Mouse (Mus musculus) lung, postnatal 0 days (tissue): ENCODE results near the gene Olfr67. TPM values are rescaled to one million over a fixed set of nuclear protein-coding genes. Genes with fewer than 3 reads are reported as not detected.
"Not testable (repeated sequence)": the region's sequence is repeated elsewhere in the genome, so short reads cannot be mapped to it uniquely, and the experiment has no call there.

Experiments
- ATAC-seq: fragments of 200-750 bp; cut with Nextera tagmentation; 2 replicates; pipeline ENCODE4 v1.8.0; 2017; ENCODE audit warnings: moderate library complexity
- DNase-seq: peaks from one replicate; pipeline ENCODE4 v3.0.0-alpha.2; 2016; ENCODE audit warnings: low spot score
- H3K27ac ChIP-seq: fragments of 300-500 bp; sonication (generic); 2 replicates; pipeline ENCODE4 v1.5.1; 2014; ENCODE audit warnings: antibody characterized with exemption, mild to moderate bottlenecking, low read length, mixed read lengths
- H3K27me3 ChIP-seq: fragments of 300-500 bp; sonication (generic); replicated peaks from 2 replicates; pipeline ENCODE4 v1.6.1; 2014; ENCODE audit warnings: low read length, mixed read lengths; ENCODE audit not compliant: insufficient read depth
- H3K36me3 ChIP-seq: fragments of 300-500 bp; sonication (generic); 2 replicates; pipeline ENCODE4 v1.6.1; 2014; ENCODE audit warnings: low read length, mixed read lengths; ENCODE audit not compliant: insufficient read depth
- H3K4me1 ChIP-seq: fragments of 300-500 bp; sonication (generic); 2 replicates; pipeline ENCODE4 v1.6.1; 2014; ENCODE audit warnings: antibody characterized with exemption, low read depth, low read length, mixed read lengths; ENCODE audit not compliant: insufficient read depth
- H3K4me2 ChIP-seq: fragments of 300-500 bp; sonication (generic); replicated peaks from 2 replicates; pipeline ENCODE4 v1.6.1; 2014; ENCODE audit warnings: low read depth, mild to moderate bottlenecking, low read length, moderate library complexity, mixed read lengths
- H3K4me3 ChIP-seq: fragments of 300-500 bp; sonication (generic); 2 replicates; pipeline ENCODE4 v1.5.1; 2014; ENCODE audit warnings: low read depth, low read length
- H3K9ac ChIP-seq: fragments of 300-500 bp; sonication (generic); replicated peaks from 2 replicates; pipeline ENCODE4 v1.6.1; 2014; ENCODE audit warnings: low read depth, mild to moderate bottlenecking
- H3K9me3 ChIP-seq: fragments of 300-500 bp; sonication (generic); 2 replicates; pipeline ENCODE4 v1.6.1; 2016; ENCODE audit warnings: low read length, mixed read lengths
- CTCF ChIP-seq: IDR thresholded peaks from 2 replicates; pipeline ENCODE4 v1.5.1; 2016; ENCODE audit warnings: antibody characterized with exemption, mild to moderate bottlenecking
- EP300 ChIP-seq: IDR thresholded peaks from 2 replicates; pipeline ENCODE4 v1.6.1; 2016; ENCODE audit warnings: antibody characterized with exemption, mild to moderate bottlenecking, control low read depth
- WGBS: fragments of 180-500 bp; shearing (Covaris S2); extraction: QIAGEN DNeasy Blood & Tissue Kit; methylation state at CpG from one replicate; pipeline ENCODE4 v1.1.7; 2014; 5-methylcytosine and 5-hydroxymethylcytosine counted together
- polyA plus RNA-seq: library from polyadenylated mRNA; unstranded; fragments of >200 nt; fragmentation: Nextera tagmentation; extraction: Ambion mirVana; gene quantifications from 2 replicates; pipeline ENCODE4 v1.2.1, GENCODE M21; 2015

Gene Olfr67
- polyA plus RNA-seq, 1 experiment from 2014 or later = not detected

- no peak within 1 kb of the TSS for H3K4me3 ChIP-seq
- H3K27me3 ChIP-seq = no peaks in the 10 kb centered on the region
- WGBS = 64% methylated on average over 3 of the region's 3 CpGs
- no peaks in the 10 kb centered on the region for H3K4me1 ChIP-seq
- ATAC-seq (no peak), DNase-seq (no peak)
- H3K9ac ChIP-seq = no peak within 1 kb of the TSS
- H3K36me3 ChIP-seq = no peaks in the 10 kb centered on the region
- no peaks in the 10 kb centered on the region for H3K9me3 ChIP-seq
- TF ChIP-seq CTCF (no peak), EP300 (no peak)
- H3K4me2 ChIP-seq = no peak within 1 kb of the TSS
- H3K27ac ChIP-seq = no peak within 1 kb of the TSS
Observed at GRCm38 (mm10) chr7:103779598-103779997, 12.0 kb downstream of the Olfr67 start, which contains the start of gene Olfr68. TSS of gene Olfr68 (minus strand) at chr7:103779698.

DNA sequence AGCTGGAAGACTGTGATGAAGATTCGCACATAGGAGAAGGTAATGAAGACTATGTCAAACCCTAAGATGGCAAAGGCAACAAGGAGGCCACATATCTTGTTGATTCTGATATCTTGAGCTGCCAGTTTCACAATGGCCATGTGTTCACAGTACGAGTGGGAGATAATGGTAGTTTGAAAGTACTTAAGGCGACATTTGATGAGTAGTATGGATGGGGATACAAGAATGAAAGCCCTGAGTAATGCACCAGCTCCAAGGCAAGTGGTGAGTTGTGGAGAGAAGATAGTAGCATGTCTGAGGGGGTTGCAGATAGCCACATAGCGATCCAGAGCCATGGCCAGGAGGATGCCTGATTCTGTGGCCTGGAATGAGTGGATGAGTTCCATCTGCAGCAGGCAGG is 14.0 kb downstream of the Olfr67 start:
- H3K9me3 ChIP-seq, H3K4me3 ChIP-seq, H3K27ac ChIP-seq, H3K27me3 ChIP-seq, H3K9ac ChIP-seq, H3K36me3 ChIP-seq, H3K4me2 ChIP-seq, DNase-seq, H3K4me1 ChIP-seq, ATAC-seq: not testable (repeated sequence)
- 74% methylated on average over 4 of the region's 4 CpGs for WGBS

DNA sequence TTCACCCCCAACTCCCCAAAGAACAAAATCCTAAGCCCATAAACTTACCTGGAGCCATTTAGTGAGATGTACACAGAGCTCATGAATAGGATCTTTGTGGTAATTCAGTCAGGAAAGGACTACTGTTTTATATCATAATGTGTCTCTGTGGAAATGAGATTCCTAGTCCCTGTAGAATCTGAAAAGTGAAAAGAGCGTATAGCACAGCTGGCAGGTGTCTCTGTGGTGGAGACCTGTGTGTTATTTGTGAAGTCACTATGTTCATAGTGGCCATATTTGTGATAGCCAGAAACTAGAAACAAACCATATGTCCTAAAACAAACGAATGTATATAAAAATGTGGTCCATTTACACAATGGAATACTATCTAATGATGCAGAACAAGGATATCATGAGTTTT is 20.1 kb downstream of the Olfr67 start, which contains the start of gene Olfr69:
TSS of gene Olfr69 (minus strand) at position 101 of the 400 bp plus-strand sequence.
- WGBS = 57% methylated on average over 2 of the region's 2 CpGs
- Histone ChIP-seq H3K9ac (no peak within 1 kb of the TSS), H3K27me3 (no peaks in the 10 kb centered on the region), H3K27ac (no peak within 1 kb of the TSS), H3K9me3 (no peaks in the 10 kb centered on the region), H3K4me3 (no peak within 1 kb of the TSS), H3K36me3 (no peaks in the 10 kb centered on the region), H3K4me2 (no peak within 1 kb of the TSS), H3K4me1 (no peaks in the 10 kb centered on the region)
- TF ChIP-seq CTCF = no peak
- no peak for TF ChIP-seq EP300
- no peak for ATAC-seq
- DNase-seq = no peak

DNA sequence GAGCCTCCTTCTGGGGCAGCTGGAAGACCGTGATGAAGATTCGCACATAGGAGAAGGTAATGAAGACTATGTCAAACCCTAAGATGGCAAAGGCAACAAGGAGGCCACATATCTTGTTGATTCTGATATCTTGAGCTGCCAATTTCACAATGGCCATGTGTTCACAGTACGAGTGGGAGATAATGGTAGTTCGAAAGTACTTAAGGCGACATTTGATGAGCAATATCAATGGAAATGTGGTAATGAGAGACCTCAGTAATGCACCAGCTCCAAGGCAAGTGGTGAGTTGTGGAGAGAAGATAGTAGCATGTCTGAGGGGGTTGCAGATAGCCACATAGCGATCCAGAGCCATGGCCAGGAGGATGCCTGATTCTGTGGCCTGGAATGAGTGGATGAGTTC is 23.9 kb downstream of the Olfr67 start:
- H3K27me3 ChIP-seq, H3K4me1 ChIP-seq, H3K36me3 ChIP-seq, H3K27ac ChIP-seq, H3K4me3 ChIP-seq, H3K4me2 ChIP-seq, H3K9ac ChIP-seq, DNase-seq, ATAC-seq, H3K9me3 ChIP-seq: not testable (repeated sequence)
- 84% methylated on average over 6 of the region's 6 CpGs for WGBS

DNA sequence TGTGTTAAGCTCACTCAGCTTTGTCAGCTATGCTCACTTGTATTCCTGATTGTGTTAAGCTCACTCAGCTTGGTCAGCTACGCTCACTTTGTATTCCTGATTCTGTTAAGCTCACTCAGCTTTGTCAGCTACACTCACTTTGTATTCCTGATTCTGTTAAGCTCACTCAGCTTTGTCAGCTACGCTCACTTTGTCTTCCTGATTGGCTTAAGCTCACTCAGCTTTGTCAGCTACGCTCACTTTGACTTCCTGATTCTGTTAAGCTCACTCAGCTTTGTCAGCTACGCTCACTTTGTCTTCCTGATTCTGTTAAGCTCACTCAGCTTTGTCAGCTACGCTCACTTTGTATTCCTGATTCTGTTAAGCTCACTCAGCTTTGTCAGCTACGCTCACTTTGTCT is 29.4 kb downstream of the Olfr67 start:
- H3K9me3 ChIP-seq, H3K36me3 ChIP-seq, H3K4me2 ChIP-seq, H3K4me1 ChIP-seq, H3K27ac ChIP-seq, H3K27me3 ChIP-seq, ATAC-seq, DNase-seq, H3K9ac ChIP-seq, H3K4me3 ChIP-seq: not testable (repeated sequence)
- WGBS = 61% methylated on average over 6 of the region's 6 CpGs

- ATAC-seq (no peak), DNase-seq (no peak)
- Histone ChIP-seq H3K4me3 (no peak within 1 kb of the TSS), H3K4me2 (no peak within 1 kb of the TSS), H3K4me1 (no peaks in the 10 kb centered on the region), H3K9me3 (no peaks in the 10 kb centered on the region), H3K27me3 (no peaks in the 10 kb centered on the region), H3K9ac (no peak within 1 kb of the TSS), H3K36me3 (no peaks in the 10 kb centered on the region), H3K27ac (no peak within 1 kb of the TSS)
- WGBS = 39% methylated on average over 2 of the region's 2 CpGs
- TF ChIP-seq CTCF (no peak), EP300 (no peak)
Observed at GRCm38 (mm10) chr7:103757233-103757632, 34.4 kb downstream of the Olfr67 start, which contains the start of gene Olfr630. TSS of gene Olfr630 (minus strand) at chr7:103757333.

DNA sequence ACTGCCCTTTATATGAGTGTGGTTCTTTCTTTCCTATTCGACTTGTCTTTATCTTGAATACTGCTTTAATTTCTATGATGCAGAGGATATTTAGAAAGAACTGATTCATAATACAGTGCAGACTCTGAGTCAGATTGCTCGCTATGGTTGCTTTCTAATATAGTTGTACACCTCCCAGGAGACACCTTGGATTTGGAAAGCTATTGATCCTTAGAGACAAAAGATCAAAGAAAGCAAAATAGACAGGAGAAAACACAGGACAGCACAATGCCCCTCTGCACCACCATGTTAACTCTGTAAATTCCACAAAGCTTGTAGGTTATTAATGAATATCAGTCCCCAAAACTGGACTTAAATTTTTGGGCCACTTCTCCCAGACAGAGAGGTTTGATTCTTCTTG is 46.8 kb downstream of the Olfr67 start, which contains the start of gene Olfr629:
TSS of gene Olfr629 (minus strand) at position 101 of the 400 bp plus-strand sequence.
- no peaks in the 10 kb centered on the region for H3K4me1 ChIP-seq
- no peaks in the 10 kb centered on the region for H3K27me3 ChIP-seq
- no peak for TF ChIP-seq EP300
- TF ChIP-seq CTCF = no peak
- H3K27ac ChIP-seq = no peak within 1 kb of the TSS
- no peak within 1 kb of the TSS for H3K4me2 ChIP-seq
- ATAC-seq = no peak
- no peak within 1 kb of the TSS for H3K4me3 ChIP-seq
- no peak within 1 kb of the TSS for H3K9ac ChIP-seq
- H3K36me3 ChIP-seq = no peaks in the 10 kb centered on the region
- DNase-seq = no peak
- WGBS = 70% methylated on average over 2 of the region's 2 CpGs
- no peaks in the 10 kb centered on the region for H3K9me3 ChIP-seq

Other genes with a start within 250 kb of the Olfr67 start
- gene Olfr612, start 249.1 kb downstream of the Olfr67 start, polyA plus RNA-seq = not detected in 2 replicates
- gene Olfr613, start 243.7 kb downstream of the Olfr67 start, polyA plus RNA-seq = not detected in 2 replicates
- not detected in 2 replicates for gene Olfr615, start 235.7 kb downstream of the Olfr67 start, polyA plus RNA-seq
- gene Olfr616, start 222.7 kb downstream of the Olfr67 start, polyA plus RNA-seq = not detected in 2 replicates
- gene Olfr617, start 218.8 kb downstream of the Olfr67 start, polyA plus RNA-seq = not detected in 2 replicates
- not detected in 2 replicates for gene Olfr618, start 201.7 kb downstream of the Olfr67 start, polyA plus RNA-seq
- not detected in 2 replicates for gene Olfr619, start 191.2 kb downstream of the Olfr67 start, polyA plus RNA-seq
- not detected in 2 replicates for gene Olfr620, start 179.3 kb downstream of the Olfr67 start, polyA plus RNA-seq
- not detected in 2 replicates for gene Olfr622, start 149.1 kb downstream of the Olfr67 start, polyA plus RNA-seq
- not detected in 2 replicates for gene Olfr623, start 128.1 kb downstream of the Olfr67 start, polyA plus RNA-seq
- 0.02 and 0.05 TPM in 2 replicates for gene Olfr624, start 120.6 kb downstream of the Olfr67 start, polyA plus RNA-seq
- not detected in 2 replicates for gene Olfr625-ps1, start 109.1 kb downstream of the Olfr67 start, polyA plus RNA-seq
- gene Olfr243, start 77.2 kb downstream of the Olfr67 start, polyA plus RNA-seq = not detected in 2 replicates
- not detected in 2 replicates for gene Olfr628, start 61.4 kb downstream of the Olfr67 start, polyA plus RNA-seq
- not detected in 2 replicates for gene Olfr629, start 46.9 kb downstream of the Olfr67 start, polyA plus RNA-seq
- not detected in 2 replicates for gene Olfr630, start 34.5 kb downstream of the Olfr67 start, polyA plus RNA-seq
- 0.05 TPM in 1 of 2 replicates, not detected in the other for gene Olfr69, start 20.2 kb downstream of the Olfr67 start, polyA plus RNA-seq
- gene Olfr68, start 12.1 kb downstream of the Olfr67 start, polyA plus RNA-seq = not detected in 2 replicates
- 4,793 and 5,487 TPM in 2 replicates for gene Hbb-bt, start 22.2 kb upstream of the Olfr67 start, polyA plus RNA-seq
- 19,829 and 23,579 TPM in 2 replicates for gene Hbb-bs, start 36.3 kb upstream of the Olfr67 start, polyA plus RNA-seq
- not detected in 2 replicates for gene Hbb-bh2, start 48.7 kb upstream of the Olfr67 start, polyA plus RNA-seq
- 0.27 TPM in 1 of 2 replicates, not detected in the other for gene Hbb-bh1, start 51.3 kb upstream of the Olfr67 start, polyA plus RNA-seq
- gene Hbb-y, start 61.4 kb upstream of the Olfr67 start, polyA plus RNA-seq = 11.4 and 11.9 TPM in 2 replicates
- not detected in 2 replicates for gene Olfr66, start 94.4 kb upstream of the Olfr67 start, polyA plus RNA-seq
- gene Olfr64, start 102.7 kb upstream of the Olfr67 start, polyA plus RNA-seq = not detected in 2 replicates
- 0.05 TPM in 1 of 2 replicates, not detected in the other for gene Olfr65, start 111.7 kb upstream of the Olfr67 start, polyA plus RNA-seq
- not detected in 2 replicates for gene Olfr631, start 137.0 kb upstream of the Olfr67 start, polyA plus RNA-seq
- gene Olfr632, start 142.5 kb upstream of the Olfr67 start, polyA plus RNA-seq = not detected in 2 replicates
- gene Olfr633, start 152.6 kb upstream of the Olfr67 start, polyA plus RNA-seq = not detected in 2 replicates
- gene Olfr635, start 179.3 kb upstream of the Olfr67 start, polyA plus RNA-seq = not detected in 2 replicates
- not detected in 2 replicates for gene Olfr638, start 206.9 kb upstream of the Olfr67 start, polyA plus RNA-seq
- gene Olfr639, start 225.5 kb upstream of the Olfr67 start, polyA plus RNA-seq = not detected in 2 replicates
- not detected in 2 replicates for gene Olfr640, start 233.8 kb upstream of the Olfr67 start, polyA plus RNA-seq
- not detected in 2 replicates for gene Olfr641, start 243.6 kb upstream of the Olfr67 start, polyA plus RNA-seq